Mouse (Mus musculus): ENCODE results near the gene Mcm6.
A peak's percentile ranks its signal among the peaks of the same experiment; 100 is the strongest.
"Not testable (repeated sequence)": the region's sequence is repeated elsewhere in the genome, so short reads cannot be mapped to it uniquely, and the experiment has no call there.

Mcm6 gene

DNA sequence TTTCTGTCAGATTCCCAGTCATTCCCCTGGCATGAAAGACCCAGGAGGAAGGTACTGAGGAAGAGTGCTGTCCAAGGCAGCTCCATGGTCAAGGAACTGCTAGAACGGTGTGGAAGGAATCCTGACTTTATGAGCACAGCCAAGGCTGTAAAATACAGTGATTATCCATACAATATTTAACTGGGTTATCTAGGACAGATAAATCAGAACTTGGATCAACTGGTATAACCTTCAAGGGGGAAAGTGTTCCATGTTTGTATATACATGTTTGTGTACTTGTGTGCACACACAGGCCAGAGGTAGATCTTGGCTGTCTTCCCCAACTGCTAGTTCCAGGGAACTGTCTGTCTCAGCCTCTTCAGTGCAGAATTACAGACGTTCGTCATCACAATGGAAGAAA is 31.2 kb downstream of the Mcm6 start, which contains the start of gene Lct:
TSS of gene Lct (minus strand) at position 101 of the 400 bp plus-strand sequence.
- no peak for DNase-seq

DNA sequence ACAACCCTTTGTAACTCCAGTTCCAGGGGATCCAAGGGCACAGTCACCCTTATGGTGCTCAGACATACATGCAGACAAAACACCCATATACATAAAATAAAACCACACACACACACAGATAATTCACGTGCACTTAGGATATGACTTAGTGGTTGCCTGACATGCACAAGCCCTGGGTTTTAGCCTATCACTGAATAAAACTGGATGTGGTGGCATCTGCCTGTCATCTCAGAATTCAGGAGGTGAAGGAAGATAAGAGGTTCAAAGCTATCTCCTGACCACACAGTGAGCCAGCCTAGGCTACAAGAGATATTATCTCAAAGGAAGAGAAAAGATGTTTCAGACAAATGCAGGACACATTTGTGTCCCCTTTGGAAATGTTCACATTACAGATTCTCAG is 32.3 kb downstream of the Mcm6 start:
- no peak for DNase-seq

DNA sequence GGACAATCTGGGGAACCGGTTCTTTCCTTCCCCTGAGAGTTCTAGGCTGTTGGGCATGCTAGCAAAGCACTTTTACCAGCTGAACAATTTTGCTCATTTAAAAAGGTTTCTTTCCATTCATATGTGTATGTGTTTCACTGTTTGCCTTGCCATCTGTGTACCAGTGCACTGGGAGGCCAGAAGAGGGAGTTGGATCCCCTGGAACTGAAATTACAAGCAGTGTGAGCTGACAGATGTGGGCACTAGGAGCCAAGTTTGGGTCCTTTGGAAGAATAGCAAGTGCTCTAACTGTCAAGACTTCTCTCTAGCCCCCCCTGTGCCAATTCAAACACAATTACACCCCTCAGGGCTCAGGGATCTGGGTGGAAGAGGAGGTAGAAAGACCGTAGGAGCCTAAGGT is 34.7 kb downstream of the Mcm6 start:
- no peak for DNase-seq

DNA sequence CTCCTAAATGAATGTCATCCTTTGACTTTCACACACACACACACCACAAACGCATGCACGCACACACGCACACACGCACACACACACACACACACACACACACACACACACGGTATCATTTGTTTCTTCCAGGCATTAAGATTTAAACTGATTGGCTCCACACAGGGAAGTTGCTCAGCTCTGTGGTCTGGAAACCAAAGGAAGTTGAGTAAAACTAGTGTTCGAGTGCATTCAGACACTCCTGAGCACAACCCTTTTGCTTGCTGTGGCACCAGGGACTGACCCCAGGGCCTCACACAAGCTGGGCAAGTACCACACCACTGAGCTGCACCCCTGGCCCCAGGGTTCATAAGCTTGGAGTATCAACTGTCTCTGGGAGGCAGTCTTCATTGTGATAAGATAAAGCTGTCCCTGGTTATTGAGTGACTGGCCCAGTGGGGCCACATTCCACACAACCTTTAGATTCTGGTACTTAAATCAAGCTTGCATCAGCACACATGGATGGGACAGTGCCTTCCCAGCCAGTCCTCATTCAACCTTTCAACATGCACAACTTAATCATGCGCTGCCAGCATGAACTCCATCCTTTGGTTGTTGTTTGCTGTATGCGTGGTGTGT is 36.3 kb downstream of the Mcm6 start:
- DNase-seq = no peak

DNA sequence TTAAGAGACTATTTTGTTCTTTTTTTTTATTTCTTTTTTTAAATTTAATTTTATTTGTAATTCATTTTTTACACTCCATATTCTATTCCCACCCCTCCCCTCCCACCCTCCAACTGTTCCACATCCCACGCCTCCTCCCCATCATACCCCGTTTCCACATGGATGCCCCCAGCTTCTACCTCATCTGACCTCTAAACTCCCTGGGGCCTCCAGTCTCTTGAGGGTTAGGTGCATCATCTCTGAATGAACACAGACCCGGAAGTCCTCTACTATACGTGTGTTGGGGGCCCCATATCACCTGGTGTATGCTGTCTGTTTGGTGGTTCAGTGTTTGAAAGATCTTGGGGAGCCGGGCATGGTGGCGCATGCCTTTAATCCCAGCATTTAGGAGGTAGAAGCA is 40.2 kb downstream of the Mcm6 start:
- not testable (repeated sequence) for DNase-seq

DNA sequence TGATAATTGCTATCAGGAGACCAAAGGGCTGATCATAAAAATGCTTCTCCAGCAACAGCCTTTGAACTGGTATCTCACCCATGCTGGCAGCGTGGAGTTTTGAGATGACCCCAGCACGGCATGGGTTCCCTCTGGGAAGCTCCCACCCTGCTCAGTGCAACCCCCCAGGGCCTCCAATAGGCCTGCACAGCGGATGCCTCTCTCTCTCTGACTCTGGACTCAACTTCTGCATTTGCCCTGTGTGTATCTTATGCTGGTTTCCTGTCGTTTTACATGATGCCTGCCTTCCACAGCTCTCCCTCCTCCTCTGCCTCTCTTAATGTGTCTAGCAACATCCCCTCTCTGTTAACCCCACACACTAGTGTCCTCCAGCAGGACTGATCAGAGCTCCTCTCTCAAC is 44.8 kb downstream of the Mcm6 start:
- no peak for DNase-seq

DNA sequence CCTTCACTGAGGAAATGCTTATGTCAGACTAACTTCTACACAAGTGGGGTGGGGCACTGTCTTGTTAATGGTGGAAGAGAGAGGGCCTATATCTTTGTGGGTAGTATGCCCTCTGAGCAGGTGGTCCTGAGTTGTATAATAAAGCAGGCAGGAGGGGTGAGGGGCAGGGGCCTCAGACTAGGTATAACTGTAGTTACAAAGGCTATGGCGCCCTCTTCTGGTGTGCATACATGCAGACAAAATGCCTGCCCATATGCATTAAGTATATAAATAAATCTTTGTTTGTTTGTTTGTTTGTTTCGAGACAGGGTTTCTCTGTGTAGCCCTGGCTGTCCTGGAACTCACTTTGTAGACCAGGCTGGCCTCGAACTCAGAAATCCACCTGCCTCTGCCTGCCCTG is 50.4 kb downstream of the Mcm6 start:
- no peak for DNase-seq

DNA sequence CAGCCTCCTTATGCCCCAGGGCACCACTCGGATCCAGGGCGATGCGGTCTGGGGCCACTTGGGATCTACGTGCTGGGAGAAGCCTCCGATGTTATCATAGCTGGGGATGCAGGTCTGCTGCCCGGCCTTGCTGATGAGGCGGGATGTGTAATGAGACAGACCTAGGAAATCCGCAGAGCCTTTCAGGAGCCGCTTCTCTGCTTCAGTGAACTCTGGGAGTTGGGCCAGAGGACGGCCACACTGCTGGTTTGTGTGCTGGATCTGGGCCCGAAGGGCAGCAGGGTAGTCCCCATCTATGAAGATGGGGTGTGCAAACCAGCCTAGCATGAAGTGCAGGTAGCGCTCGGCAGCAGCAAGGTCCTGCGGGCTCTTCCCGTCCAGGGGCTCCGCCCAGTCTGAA is 55.6 kb downstream of the Mcm6 start:
- DNase-seq = peak; percentile 12

DNA sequence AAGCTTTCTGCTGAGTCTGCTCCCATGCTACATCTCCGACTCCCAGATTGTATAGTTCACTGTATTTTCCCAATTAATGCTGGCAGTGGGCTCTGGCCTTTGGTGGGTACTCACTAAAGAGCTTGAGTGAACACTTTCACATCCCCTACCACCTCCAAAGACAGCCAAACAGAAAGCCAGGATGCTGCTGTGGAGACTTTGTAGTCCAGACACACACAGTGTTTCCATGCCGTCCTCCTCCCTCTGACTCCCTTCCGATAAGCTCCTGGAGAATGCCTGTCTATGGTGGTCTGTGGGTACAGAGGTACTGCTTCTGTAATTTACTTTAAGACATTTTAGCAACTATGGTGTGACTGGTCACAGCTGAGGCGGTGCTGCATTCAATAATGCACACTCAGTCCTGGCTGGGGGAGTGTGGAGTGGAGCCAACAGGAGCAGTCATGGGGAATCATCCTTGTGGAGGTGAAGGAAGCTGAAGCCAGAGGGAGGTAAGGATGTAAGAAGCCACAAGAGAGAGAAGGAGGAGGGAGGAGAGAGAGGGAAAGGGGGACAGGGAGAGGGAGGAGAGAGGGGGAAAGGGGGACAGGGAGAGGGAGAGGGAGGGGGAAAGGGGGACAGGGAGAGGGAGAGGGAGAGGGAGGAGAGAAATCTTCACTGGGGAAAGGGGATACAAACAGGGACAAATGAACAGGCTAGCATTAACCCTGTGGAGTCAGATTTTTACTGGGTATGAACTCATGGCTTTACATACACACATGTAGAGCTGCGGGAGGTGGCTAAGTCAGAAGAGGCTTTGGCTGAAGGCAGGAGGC is 63.5 kb downstream of the Mcm6 start:
- no peak for DNase-seq

DNA sequence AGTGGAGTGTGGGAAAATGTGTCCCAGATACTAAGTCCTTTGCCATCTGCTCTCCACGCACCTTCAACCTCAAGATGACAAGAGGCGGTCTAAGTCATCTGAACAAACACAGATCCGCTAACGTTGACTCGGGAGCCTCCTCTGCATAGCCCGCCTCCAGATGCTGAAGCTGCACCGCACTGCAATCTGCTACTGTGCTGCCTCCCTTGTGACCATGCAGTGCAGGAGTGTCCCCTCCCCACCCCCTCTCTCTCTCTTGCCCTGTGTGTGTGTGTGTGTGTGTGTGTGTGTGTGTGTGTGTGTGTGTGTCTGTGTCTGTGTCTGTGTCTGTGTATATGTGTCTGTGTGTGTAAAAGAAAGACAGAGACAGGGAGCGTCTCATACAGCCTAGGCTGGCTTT is 64.2 kb downstream of the Mcm6 start:
- peak; percentile 10 for DNase-seq

DNA sequence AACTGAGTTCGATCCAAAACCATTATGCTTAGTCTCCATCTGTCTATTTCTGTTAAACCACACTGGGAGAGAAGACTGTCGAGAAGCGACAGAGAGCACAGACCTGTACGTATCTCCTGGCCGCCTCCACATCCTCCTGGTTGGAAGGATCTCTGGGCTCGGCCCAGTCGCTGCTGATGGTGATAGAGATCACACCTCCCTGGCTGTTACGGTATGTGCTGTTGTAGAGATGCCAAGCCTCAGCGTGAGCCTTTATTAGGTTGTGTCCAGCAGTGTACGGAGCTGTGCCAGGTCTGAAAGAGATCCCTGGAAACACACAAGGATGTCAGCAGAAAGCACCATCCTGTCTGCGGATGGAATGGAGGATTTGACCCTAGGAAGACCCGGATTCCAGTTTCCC is 65.9 kb downstream of the Mcm6 start:
- DNase-seq = no peak

DNA sequence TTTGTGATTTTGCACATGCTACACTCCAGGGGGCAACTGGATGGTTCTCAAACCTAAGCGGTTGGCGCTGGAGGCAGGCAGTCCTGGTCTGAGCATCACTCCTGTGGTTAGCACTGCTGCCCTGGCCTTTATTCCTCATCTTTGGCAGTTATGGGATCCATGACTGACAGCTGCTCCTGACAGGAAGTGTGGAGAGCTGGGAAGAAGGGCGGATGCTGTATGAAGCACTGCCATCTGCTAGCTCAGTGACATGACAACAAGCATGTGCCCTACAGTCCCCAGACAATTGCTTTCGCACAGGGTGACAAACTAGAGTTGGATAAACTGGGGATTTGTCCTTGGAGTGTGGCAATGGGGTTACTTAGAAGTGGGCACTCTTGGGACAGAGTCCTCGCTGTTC is 69.2 kb downstream of the Mcm6 start:
- DNase-seq = no peak

DNA sequence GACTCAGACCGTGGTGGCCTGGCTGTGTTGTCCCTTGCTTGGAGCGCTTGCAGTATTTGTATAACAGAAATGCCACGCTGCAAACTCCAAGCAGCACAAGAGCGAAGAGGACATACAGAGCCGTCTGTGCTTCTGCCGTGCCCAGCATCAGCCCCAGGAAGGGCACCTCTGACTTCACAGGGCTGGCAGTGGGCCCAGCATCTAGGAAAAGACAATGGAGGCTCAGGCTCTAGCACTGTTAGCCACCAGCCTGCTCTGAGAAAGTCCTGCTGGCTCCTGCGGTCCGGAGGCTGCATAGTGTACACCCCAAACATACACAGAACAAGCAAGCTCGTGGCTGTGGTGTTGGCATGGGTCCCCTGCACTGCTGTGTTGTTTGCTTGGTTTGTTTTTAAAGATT is 74.3 kb downstream of the Mcm6 start:
- DNase-seq = no peak

DNA sequence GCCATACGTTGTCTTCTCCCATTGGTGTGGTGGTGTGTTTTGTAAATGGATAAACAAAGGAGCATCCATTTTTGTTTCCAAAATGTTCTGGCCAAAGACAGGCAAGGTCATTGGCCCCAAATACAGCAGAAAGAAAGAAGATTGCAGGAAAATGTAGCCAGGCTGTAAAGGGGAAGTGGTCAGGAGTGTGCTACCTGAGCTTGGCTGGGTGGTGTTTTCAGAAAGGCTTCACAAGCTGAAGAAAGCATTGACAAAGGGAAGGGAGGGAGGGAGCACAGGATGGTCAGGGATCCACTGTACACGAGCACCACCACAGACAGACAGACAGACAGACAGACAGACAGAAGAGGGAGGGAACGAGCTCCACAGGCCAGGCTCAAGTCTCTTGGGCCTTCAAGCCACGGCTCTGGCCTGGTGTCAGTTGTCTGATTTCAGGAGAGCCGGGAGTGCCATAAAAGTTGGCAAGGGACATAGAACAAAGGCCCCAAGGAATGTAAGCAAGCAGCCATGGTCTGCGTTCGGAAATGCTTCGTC is 75.2 kb downstream of the Mcm6 start:
- DNase-seq = no peak

DNA sequence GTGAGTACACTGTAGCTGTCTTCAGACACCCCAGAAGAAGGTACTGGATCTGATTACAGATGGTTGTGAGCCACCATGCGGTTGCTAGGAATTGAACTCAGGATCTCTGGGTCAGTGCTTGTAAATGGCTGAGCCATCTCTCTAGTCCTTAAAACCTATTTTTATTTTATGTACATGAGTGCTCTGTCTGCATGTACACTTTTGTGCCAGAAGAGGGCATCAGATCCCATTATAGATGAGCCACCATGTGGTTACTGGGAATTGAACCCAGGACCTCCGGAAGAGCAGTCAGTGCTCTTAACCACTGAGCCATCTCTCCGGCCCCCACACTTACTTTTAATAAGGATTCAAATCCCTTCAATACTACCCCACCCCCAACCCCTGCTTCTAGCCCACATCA is 76.5 kb downstream of the Mcm6 start:
- no peak for DNase-seq

DNA sequence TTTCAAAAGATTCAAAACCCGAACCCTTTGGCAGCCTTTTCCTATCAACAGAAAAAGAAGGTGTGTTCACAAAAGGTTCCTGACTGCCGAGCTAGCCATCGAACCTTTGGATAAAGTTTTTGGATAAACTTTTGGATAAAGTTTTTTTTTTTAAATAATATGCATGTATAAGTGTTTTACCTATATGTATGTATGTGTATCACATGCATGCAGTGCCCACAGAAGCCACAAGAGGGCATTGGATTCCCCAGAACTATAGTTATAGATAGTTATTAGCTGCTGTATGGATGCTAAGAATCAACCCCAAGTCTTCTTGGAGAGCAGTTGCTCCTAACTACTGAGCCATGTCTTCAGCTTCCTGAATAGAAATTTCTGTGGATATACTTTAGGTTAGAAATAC is 77.7 kb downstream of the Mcm6 start:
- no peak for DNase-seq

Data from right cerebral cortex, adult 18-20 months (tissue).